Comparison of ENCODE assay signal across 21 mouse cellular contexts in genomic region chr2:128564195-128564594, GRCm38 (mm10). TPM values are rescaled to one million over a fixed set of nuclear protein-coding genes. Genes with fewer than 3 reads are reported as not detected.
DNase-seq lines count a peak whose midpoint lies in the region; ATAC-seq and TF ChIP-seq lines count a peak whose summit lies in the region.
"Had no signal": no experiment of that assay in that cellular context is flagged by ENCODE, and none has a peak within 500 bp of the region (broad histone marks: within the 10 kb centered on the region; RNA-seq: fewer than 3 reads in every experiment).

No protein-coding gene starts in this region.

- TF ChIP-seq CTCF in intestine, postnatal 0 days (IDR thresholded peaks at IDR 0.05; ENCODE audit: low read depth): peak; percentile 43
- peak; percentile 34 for TF ChIP-seq CTCF in lung, adult 2 months (IDR thresholded peaks at IDR 0.05; ENCODE audit: insufficient read depth, low read length)
- TF ChIP-seq CTCF in CH12.LX (conservative IDR thresholded peaks at IDR 0.05 in 1 of 2, IDR thresholded peaks at IDR 0.05 in 1 of 2; ENCODE audit: low read depth in 2 of 2, low read length in 2 of 2): peak; percentile 7 to 47; a peak in 3 of 4 replicates

- H3K27ac ChIP-seq in intestine, postnatal 0 days (ENCODE audit: low read depth, low read length): no peak overlapping the region
- no peak overlapping the region for H3K27ac ChIP-seq in intestine, embryonic 16.5 days (ENCODE audit: low read length)
- no peak overlapping the region for H3K27ac ChIP-seq in CH12.LX (ENCODE audit: insufficient read depth, low read depth)
- H3K27ac ChIP-seq: embryonic facial prominence, embryonic 13.5 days; forebrain, embryonic 12.5 days; liver, embryonic 13.5 days had no signal

- no peak for TF ChIP-seq EP300 in CH12.LX (IDR thresholded peaks at IDR 0.05; ENCODE audit: low read length)

- no peaks in the 10 kb centered on the region for H3K9me3 ChIP-seq in intestine, postnatal 0 days (ENCODE audit: control insufficient read depth)
- no peaks in the 10 kb centered on the region for H3K9me3 ChIP-seq in intestine, embryonic 16.5 days (ENCODE audit: control insufficient read depth, low read length)
- peaks cover 7% of the 10 kb centered on the region for H3K9me3 ChIP-seq in CH12.LX (replicated peaks; ENCODE audit: low read length)
- H3K9me3 ChIP-seq: embryonic facial prominence, embryonic 13.5 days; forebrain, embryonic 12.5 days; liver, embryonic 13.5 days had no signal

- no peaks in the 10 kb centered on the region for H3K27me3 ChIP-seq in intestine, postnatal 0 days (replicated peaks; ENCODE audit: control insufficient read depth, insufficient read depth, low read length)
- H3K27me3 ChIP-seq in intestine, embryonic 16.5 days (replicated peaks; ENCODE audit: control insufficient read depth, insufficient read depth, low read length): no peaks in the 10 kb centered on the region
- H3K27me3 ChIP-seq in CH12.LX (replicated peaks): no peaks in the 10 kb centered on the region
- H3K27me3 ChIP-seq: embryonic facial prominence, embryonic 13.5 days; forebrain, embryonic 12.5 days; liver, embryonic 13.5 days had no signal

- no peaks in the 10 kb centered on the region for H3K79me2 ChIP-seq in CH12.LX (replicated peaks; ENCODE audit: control insufficient read depth, extremely low read depth, insufficient read depth, poor library complexity, severe bottlenecking)

- dilution Hi-C loops in CH12.LX (cut with MboI; ENCODE audit: extremely low pct_ligation_motif_present, extremely low pct_unique_long_range_greater_than_20kb, low sequenced_read_pairs): no loop called here

- H3K9ac ChIP-seq in intestine, postnatal 0 days (ENCODE audit: low read depth, low read length): no peak overlapping the region
- no peak overlapping the region for H3K9ac ChIP-seq in intestine, embryonic 16.5 days (ENCODE audit: low read depth, low read length)
- no peak overlapping the region for H3K9ac ChIP-seq in CH12.LX (ENCODE audit: insufficient read depth, low read depth)
- H3K9ac ChIP-seq: embryonic facial prominence, embryonic 13.5 days; forebrain, embryonic 12.5 days; liver, embryonic 13.5 days had no signal

- DNase-seq in lung, adult 2 months: no peak
- no peak for DNase-seq in lung, adult 18-20 months
- DNase-seq in CH12.LX (ENCODE audit: extremely low read depth) (no peak), ZHBTc4 (ENCODE audit: low read depth, low spot score) (peak; percentile 38)
- no peak for DNase-seq in neural tube, embryonic 10.5 days (ENCODE audit: extremely low spot score, low spot score)
- DNase-seq in urinary bladder, postnatal 4 days (ENCODE audit: low spot score in 2 of 2): no peak
- DNase-seq: adrenal gland, postnatal 25 days; cerebellum, postnatal 36 days; heart, postnatal 10 days; liver, embryonic 13.5 days; retina, postnatal 1 day; spleen, adult 18-20 months had no signal

- peak; percentile 46 for TF ChIP-seq RAD21 in CH12.LX (IDR thresholded peaks at IDR 0.05; ENCODE audit: low read depth, low read length)

- no peaks in the 10 kb centered on the region for H3K4me1 ChIP-seq in intestine, postnatal 0 days (replicated peaks; ENCODE audit: control insufficient read depth, insufficient read depth, low read length)
- peaks cover 18% of the 10 kb centered on the region for H3K4me1 ChIP-seq in intestine, embryonic 16.5 days (ENCODE audit: control insufficient read depth, insufficient read depth, low read length)
- no peaks in the 10 kb centered on the region for H3K4me1 ChIP-seq in lung, adult 2 months (ENCODE audit: control insufficient read depth, insufficient read depth, low read length)
- peaks cover 0 to 10% of the 10 kb centered on the region in 2 experiments; a peak in 1 of 4 replicates for H3K4me1 ChIP-seq in CH12.LX (ENCODE audit: control insufficient read depth in 1 of 2, insufficient read depth in 2 of 2)
- H3K4me1 ChIP-seq: forebrain, embryonic 12.5 days had no signal

- H3K36me3 ChIP-seq in intestine, postnatal 0 days (ENCODE audit: control insufficient read depth, insufficient read depth): no peaks in the 10 kb centered on the region
- H3K36me3 ChIP-seq in intestine, embryonic 16.5 days (ENCODE audit: control insufficient read depth, insufficient read depth, low read length): no peaks in the 10 kb centered on the region
- H3K36me3 ChIP-seq in CH12.LX (replicated peaks in 1 of 2; ENCODE audit: control insufficient read depth in 1 of 2, insufficient read depth in 1 of 2, low read length in 1 of 2): no peaks in the 10 kb centered on the region
- H3K36me3 ChIP-seq: embryonic facial prominence, embryonic 13.5 days; forebrain, embryonic 12.5 days; liver, embryonic 13.5 days had no signal

- WGBS in intestine, postnatal 0 days: 97% methylated on average over 3 of the region's 3 CpGs
- 93% methylated on average over 3 of the region's 3 CpGs for WGBS in intestine, embryonic 16.5 days
- 92% methylated on average over 3 of the region's 3 CpGs for WGBS in lung, adult 2 months

- ATAC-seq in intestine, postnatal 0 days: no peak
- no peak for ATAC-seq in intestine, embryonic 16.5 days

- no peak for TF ChIP-seq POLR2A in lung, adult 2 months (IDR thresholded peaks at IDR 0.05; ENCODE audit: borderline replicate concordance, extremely low read depth, low read depth, low read length)
- no peak for TF ChIP-seq POLR2A in CH12.LX (IDR thresholded peaks at IDR 0.05; ENCODE audit: low read depth, low read length)

- in situ Hi-C loops in CH12.LX (cut with MboI; ENCODE audit: low pct_ligation_motif_present, low pct_unique_long_range_greater_than_20kb, low sequenced_read_pairs): no loop called here

- H3K4me2 ChIP-seq in intestine, postnatal 0 days (replicated peaks; ENCODE audit: low read depth): no peak overlapping the region
- no peak overlapping the region for H3K4me2 ChIP-seq in intestine, embryonic 16.5 days (ENCODE audit: low read depth, low read length)
- no peak overlapping the region for H3K4me2 ChIP-seq in CH12.LX (ENCODE audit: insufficient read depth, low read depth, poor library complexity, severe bottlenecking)
- H3K4me2 ChIP-seq: embryonic facial prominence, embryonic 13.5 days; forebrain, embryonic 12.5 days; liver, embryonic 13.5 days had no signal

- no peak overlapping the region for H3K4me3 ChIP-seq in intestine, postnatal 0 days (ENCODE audit: low read depth, low read length)
- H3K4me3 ChIP-seq in intestine, embryonic 16.5 days (ENCODE audit: low read length): no peak overlapping the region
- H3K4me3 ChIP-seq in lung, adult 2 months (replicated peaks; ENCODE audit: extremely low read depth, low read depth, low read length): no peak overlapping the region
- H3K4me3 ChIP-seq in CH12.LX (replicated peaks in 1 of 3; ENCODE audit: low read depth in 2 of 3, low read length in 2 of 3, poor library complexity in 1 of 3): no peak overlapping the region
- H3K4me3 ChIP-seq: embryonic facial prominence, embryonic 13.5 days; forebrain, embryonic 12.5 days; liver, embryonic 13.5 days had no signal

TF ChIP-seq in CH12.LX, 34 proteins besides CTCF, POLR2A, EP300 and RAD21:
- TF ChIP-seq SMC3 (IDR thresholded peaks at IDR 0.05; ENCODE audit: low read depth, low read length) (peak; percentile 30), BHLHE40 (IDR thresholded peaks at IDR 0.05; ENCODE audit: low read depth, low read length) (no peak)

RNA-seq across cellular contexts. Expression of gene Spdye4c, which starts 26.8 kb away (rescaled TPM):
- polyA plus RNA-seq in intestine, postnatal 0 days (2015; fragmentation: Nextera tagmentation; extraction: Ambion mirVana): not detected in 2 replicates
- not detected in 2 replicates for polyA plus RNA-seq in intestine, embryonic 16.5 days (2015; fragmentation: Nextera tagmentation; extraction: Ambion mirVana)
- not detected in 2 replicates for polyA plus RNA-seq in lung, adult 2 months (2012; rRNA removed)
- not detected in 2 replicates for total RNA-seq in CH12.LX (2012; rRNA removed)
- not detected in 2 replicates for total RNA-seq in CH12.LX (2014; rRNA removed)
- polyA plus RNA-seq in CH12.LX (2012; ENCODE audit: insufficient read length, low read depth): not detected in 2 replicates
- total RNA-seq: adrenal gland, postnatal 25 days; heart, adult 8-10 months; heart, postnatal 10 days; left cerebral cortex, adult 8-10 months; megakaryocyte progenitor cell, adult 5-6 weeks had no signal
- polyA plus RNA-seq: embryonic facial prominence, embryonic 13.5 days; forebrain, embryonic 12.5 days; large intestine, adult 2 months; liver, embryonic 13.5 days; neural tube, embryonic 14.5 days had no signal
